Mouse (Mus musculus): Measurements from ENCODE around the gene Fank1. TPM values are rescaled to one million over a fixed set of nuclear protein-coding genes. Genes with fewer than 3 reads are reported as not detected.

Fank1 gene
- total RNA-seq, 2 experiments from 2014 or later, result 3.4 to 4.5 TPM

DNA sequence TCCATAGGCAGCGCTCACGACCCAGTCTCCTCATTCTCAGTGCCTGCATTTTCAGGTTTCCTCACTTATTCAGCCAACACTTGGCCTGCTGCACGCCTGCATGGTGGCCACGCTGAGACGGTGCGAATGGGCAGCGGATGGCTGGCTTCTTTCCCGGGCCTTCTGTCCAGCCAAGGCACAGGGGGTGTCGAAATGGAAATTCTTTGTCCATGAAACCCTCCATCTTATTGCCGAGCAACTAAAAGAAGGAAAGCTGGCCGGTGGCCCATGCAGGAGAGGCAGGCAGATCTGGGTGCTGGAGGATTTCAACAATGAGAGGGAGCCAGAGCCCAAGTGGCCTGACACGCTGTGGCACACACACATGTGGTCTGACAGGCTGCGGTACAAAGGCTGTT is 10.8 kb upstream of the Fank1 start:
- DNase-seq (ENCODE audit: low spot score in 2 of 2), result peak; percentile 55 to 65

DNA sequence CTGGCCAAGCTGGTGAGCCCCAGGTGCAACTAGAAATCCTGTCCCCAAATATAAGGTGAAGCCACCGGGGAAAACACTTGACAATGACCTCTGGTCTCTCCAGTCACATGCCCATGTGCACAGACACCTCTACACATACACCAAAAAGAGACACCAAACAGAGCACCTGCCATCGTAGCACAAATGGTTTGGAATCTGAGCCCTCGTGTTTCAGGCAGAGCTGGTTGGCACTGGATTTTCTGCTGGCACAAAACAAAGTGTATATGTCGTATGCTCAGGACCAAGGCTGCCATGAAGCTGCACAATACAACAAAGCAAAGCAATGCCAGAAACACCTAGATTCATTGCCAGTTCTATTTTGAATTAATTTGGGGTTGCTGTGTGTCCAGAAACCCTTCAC is 8.6 kb upstream of the Fank1 start:
- no peak for DNase-seq (ENCODE audit: low spot score in 2 of 2)

DNA sequence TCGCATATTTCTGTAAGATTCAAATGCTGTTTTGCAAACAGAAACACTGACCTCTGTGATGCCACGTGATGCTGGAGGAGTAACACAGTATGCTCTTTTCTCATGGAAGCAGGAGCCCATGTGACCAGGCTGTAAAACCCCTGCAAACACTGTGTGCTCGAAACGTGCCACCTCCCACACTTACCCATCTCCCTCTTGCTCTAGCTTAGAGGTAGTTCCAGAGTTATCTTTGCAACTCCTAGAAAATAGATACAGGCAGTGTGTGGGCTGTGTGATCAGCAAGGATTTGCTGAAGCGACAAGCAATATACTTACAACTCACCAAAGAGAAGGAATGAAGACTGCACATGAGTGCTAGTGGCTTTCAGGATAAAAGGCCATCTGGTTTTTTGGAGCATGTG is 8.1 kb upstream of the Fank1 start:
- DNase-seq (ENCODE audit: low spot score in 2 of 2), result no peak

DNA sequence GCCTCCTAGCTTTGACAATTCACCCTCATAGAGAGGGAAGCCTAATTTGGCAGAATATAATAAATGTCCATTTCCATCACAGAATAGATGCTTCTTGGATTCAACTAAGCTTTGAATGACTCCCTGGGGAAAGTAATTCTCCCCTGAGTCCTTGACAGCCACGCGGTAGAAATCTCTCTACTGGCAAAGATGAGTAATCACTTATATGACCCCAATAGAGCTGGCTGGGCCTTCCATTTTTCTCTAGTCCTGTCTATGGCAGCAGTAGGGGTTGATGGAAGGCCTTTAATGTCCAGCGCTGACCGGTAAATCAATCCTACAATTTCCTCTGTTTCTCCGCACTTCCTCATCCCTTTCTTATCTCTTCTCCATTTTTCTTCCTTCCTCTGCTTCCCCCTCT is 1.5 kb upstream of the Fank1 start:
- no peak for DNase-seq (ENCODE audit: low spot score in 2 of 2)

- peak in 1 of 2 experiments; percentile 12 for DNase-seq (ENCODE audit: low spot score in 2 of 2)
Measured at GRCm38 (mm10) chr7:133775796-133776625, 650 bp upstream of the Fank1 start.

DNA sequence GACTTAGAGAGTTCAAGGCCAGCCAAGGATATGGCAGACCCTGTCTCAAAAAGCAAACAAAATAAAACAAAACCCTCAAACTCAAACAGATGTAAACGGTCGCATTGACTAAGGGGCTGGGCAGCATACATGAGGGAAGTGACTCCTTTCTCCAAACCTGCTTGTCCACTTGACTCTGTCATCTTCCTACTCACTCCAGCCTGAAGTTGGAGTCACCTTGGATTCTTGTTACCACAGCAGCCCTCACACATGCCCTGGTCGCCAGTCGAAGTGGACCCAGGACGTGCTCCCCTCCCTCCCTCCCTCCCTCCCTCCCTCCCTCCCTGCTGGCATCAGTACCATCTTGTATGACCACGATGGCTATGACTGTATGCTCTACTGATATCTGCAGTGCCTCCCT is 4.9 kb downstream of the Fank1 start:
- DNase-seq (ENCODE audit: low spot score in 2 of 2), result no peak

DNA sequence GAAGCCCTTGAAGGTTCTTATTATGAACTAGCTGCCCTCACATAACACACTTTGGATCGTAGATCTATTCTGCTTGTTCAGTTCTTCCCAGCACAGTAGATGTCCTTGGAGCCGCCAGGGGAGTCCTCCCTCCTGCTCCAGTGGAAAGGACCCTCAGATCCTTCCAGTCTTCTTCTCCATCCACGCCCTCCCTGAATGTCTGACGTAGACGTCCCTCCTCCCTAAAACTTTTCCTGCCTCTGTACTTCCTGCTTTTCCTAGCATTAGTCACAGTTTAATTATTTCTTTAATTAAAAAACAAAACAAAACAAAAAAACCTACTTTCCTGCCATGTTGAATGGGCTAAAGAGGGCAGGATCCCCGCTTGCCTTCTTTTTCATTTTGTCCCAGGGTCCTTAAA is 5.3 kb downstream of the Fank1 start:
- no peak for DNase-seq (ENCODE audit: low spot score in 2 of 2)

DNA sequence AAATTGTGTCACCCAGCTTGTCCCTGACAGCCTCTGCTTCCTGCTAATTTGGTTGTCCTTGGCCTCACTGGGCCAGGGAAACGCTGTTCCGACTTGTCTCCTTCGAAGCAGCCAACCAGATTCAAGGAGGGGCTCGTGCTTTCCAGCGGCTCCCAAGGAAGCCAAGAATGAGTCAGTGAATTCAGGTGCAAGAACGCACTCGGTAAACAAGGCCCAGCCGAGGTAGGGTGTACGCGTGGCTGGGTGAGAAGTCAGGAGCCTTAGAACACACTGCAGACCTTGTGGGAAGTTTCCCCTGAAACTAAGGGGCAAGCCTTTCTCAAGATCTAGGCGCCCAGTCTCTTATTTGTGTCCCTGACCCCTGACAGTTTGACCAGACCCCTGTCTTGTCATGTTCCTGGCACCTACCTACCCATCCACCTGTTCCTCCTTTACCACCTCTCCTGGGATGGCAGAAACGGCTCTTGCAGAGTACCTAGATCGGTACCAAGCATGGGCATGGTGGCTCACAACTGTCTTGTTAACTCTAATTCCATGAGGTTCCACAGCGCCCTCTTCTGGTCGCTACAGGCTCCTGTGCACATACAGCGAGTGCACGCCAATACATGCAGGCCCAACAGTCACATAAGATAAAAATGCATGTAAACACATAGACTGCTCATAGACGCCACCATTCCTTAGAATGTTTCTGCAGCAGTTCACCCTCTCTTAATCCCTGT is 6.2 kb downstream of the Fank1 start, which contains the start of gene Dhx32:
Gene Dhx32, minus strand, starts transcription at position 10 of the 719 bp plus-strand sequence.
- DNase-seq (ENCODE audit: low spot score in 2 of 2), result peak; percentile 50 to 72

DNA sequence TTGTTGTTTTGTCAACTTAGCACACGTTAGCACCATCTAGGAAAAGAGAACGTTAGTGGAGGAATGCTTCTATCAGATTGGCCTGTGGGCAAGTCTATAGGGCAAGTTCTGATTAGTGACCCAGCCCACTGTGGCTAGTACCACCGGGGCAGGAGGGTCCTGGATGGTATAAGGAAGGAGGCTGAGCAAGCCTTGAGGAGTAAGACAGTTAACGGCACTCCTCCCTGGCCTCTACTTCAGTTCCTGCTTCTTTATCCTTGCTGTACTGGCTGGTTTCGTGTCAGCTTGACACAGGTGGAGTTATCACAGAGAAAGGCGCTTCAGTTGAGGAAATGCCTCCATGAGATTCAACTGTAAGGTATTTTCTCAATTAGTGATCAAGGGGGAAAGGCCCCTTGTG is 10.9 kb downstream of the Fank1 start:
- DNase-seq (ENCODE audit: low spot score in 2 of 2), result no peak

- DNase-seq (ENCODE audit: low spot score in 2 of 2), result no peak
Measured at GRCm38 (mm10) chr7:133788147-133788546, 11.5 kb downstream of the Fank1 start.

GRCm38 (mm10) chr7:133790171-133790570 is 13.5 kb downstream of the Fank1 start:
- DNase-seq (ENCODE audit: low spot score in 2 of 2), result no peak

DNA sequence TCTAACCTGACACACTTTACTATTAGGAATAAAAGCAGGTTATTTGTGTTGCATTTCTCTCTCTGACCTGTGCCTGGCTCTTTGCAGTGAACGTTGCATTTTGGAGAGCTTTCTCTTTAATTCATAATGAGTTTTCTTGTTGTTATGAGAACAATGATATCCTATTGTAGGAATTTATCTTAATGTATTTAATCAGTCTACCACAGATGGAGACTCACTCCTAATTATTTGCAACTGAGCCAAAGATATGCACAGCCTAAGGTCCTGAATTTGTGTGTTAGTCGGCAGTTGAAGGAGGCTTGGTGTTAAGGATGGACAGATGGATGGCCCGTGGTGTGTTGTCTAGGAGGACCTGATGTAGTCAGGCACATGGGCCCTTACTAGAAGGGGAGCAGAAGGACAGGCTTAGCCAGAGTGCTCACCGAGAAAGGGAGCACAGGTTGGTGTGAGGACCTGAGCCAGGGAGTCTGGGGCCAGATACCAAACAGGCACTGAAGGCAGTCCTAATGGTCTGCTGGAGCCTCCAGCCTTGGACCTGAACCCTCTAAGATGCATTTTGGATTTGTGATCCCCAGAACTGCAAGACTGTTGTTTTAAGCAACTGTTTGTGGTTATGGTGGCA is 14.1 kb downstream of the Fank1 start:
- DNase-seq (ENCODE audit: low spot score in 2 of 2), result no peak

- DNase-seq (ENCODE audit: low spot score in 2 of 2), result no peak
Measured at GRCm38 (mm10) chr7:133792771-133793170, 16.1 kb downstream of the Fank1 start.

GRCm38 (mm10) chr7:133793248-133794131 is 16.8 kb downstream of the Fank1 start:
- peak; percentile 10 to 25 for DNase-seq (ENCODE audit: low spot score in 2 of 2)

GRCm38 (mm10) chr7:133794720-133795119 is 18.1 kb downstream of the Fank1 start:
- no peak for DNase-seq (ENCODE audit: low spot score in 2 of 2)

DNA sequence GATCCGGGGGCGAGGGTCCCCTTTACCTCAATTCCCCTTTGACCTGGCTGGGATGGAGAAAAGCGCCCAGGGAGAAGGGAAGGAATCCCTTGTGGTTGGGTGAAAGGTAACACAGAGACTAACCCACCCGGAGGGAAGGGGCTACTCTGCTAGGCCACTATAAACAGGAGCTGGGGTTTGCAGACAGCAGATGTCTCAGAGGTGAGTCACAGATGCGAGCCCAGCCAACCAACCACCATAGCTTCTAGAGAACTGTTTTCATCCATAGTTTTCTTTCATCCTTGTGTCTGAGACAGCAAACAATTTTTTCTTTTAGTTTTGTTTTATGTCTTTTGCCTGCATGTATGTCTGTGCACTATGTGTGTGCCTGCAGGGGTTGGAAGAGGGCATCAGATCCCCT is 23.3 kb downstream of the Fank1 start:
- DNase-seq (ENCODE audit: low spot score in 2 of 2), result no peak

GRCm38 (mm10) chr7:133801823-133802222 is 25.2 kb downstream of the Fank1 start:
- no peak for DNase-seq (ENCODE audit: low spot score in 2 of 2)

- peak; percentile 77 to 83 for DNase-seq (ENCODE audit: low spot score in 2 of 2)
Measured at GRCm38 (mm10) chr7:133805614-133806175, 29.0 kb downstream of the Fank1 start.

GRCm38 (mm10) chr7:133812927-133813326 is 36.3 kb downstream of the Fank1 start:
- DNase-seq (ENCODE audit: low spot score in 2 of 2), result no peak

DNA sequence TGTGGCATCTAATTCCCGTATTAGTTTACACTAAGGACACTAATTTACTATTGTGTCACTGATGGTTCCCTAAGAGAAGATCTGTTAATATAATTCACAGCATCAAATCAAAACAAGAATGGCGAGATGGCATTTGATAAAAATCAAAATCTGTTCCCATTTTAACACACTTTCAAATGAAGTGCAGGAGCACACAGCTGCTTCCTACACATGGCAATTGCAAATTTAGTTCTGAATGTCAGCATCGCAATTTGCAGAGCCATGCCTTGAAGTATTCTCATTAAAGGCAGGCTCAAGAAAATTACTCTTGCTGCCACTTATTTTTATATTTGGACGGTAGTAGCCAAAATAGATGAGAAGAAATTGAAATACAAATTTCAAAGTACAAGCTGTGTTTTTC is 36.7 kb downstream of the Fank1 start:
- no peak for DNase-seq (ENCODE audit: low spot score in 2 of 2)

DNA sequence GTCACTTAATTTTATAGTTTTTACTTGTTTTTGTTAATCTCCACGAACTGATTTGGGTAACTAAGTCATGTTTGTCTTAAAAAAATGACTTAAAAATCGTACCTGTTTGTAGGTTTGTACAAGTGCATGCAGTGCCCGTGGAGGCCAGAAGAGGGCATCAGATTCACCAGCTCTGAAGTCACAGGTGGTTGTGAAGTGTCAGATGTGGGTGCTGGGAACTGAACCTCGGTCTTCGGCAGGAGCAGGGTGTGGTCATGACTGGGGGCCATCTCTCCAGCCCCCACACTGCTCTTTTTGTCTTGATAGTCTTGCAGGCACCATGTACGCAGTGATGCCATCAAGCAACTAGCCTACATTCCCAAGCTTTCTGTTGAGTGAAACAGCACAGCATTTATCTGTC is 47.1 kb downstream of the Fank1 start:
- no peak for DNase-seq (ENCODE audit: low spot score in 2 of 2)
